Mouse (Mus musculus) induced T-regulatory cell, adult 2 months (primary cell): ENCODE results near the gene Cbx2.

Experiments
- DNase-seq: peaks from one replicate; pipeline ENCODE4 v3.0.0-alpha.2; 2012; ENCODE audit warnings: low read depth

The Cbx2 gene

DNA sequence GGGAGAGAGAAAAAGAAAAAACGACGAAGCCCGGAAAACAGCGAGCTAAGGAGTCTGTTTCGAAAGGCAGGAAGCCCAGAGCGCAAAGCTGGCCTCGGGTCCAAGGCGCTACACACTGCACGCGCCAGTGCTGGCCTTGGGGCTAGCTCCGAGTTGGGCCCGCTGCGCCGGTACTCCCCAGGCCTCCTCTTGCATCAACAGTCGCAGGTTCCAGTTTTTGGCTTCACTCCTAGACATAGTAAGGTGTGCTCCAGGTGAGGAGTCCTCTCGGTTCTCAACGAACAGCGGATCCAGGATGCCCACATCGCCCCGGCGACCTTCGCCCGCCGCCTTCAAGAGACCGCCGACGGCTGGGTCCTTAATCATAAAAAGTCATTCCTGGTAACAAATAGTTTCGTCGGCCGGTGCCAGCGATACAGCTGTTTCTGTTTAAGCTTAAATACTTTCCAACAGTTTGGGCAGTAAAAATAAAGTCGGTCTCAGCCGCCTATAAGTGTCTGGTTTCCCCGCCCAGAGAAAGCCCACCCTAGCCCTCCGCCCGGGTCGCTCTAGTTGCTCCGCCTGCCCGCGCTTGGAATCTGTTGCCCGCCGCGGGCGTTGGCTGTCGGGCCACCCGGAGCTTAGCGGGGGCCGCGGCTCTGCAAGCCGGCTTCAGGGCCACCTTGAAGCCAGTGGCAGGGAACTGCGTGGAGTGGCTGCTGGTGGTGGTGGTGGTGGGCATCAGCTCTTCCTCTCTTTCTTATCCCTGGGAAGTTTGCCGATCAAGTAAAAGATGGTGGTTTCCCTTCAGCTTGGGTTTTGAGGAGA lies 19.9 kb downstream of the Cbx2 start:
- peak; percentile 64 for DNase-seq

DNA sequence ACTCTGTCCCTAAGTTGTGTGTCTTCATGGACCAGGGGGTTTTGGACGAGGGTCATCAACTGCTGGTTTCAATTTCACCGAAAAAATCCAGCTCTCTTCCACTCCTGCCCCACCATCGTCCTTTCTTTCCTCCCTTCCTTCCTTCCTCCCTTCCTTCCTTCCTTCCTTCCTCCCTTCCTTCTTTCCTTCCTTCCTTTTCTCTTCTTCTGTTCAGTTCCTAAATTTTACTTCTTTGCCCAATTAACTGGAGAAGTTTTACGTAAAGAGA lies 20.4 kb downstream of the Cbx2 start:
- no peak for DNase-seq

DNA sequence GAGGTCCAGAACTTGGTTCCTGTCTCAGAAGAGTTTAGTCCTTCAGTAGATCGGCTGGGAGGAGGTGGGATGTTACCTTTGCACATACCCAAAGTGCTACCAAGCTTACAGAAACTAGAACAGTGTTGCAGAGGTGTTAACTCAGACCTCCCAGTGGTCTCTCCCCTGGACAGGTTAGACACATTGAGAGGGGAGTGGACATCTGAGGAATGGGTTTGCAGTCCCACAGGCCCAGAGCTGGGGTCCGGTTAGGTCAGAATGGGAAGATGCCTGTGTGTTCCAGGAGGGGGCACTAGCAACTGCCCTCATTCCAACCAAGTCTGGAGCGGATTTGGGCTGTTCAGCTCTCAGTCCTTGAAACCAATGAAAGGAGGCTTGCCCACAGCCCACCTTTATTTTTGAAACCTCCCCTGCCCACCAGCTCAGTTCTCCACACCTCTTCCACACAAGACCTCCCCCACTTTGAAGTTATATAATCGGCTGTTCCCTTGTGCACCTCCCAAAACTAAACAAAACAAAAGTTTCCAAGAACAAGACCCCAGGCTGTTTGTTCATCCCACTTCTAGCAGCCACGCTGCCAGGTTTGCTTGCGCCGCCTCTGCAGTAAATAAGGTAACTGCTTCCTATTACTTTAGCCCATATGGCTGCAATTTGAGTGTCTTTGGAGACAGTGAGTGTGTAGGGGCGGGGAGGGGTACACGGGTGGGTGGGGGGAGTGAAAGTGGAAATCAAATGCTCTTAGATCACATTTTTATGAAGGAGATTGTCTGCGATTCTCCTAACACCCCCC lies 21.2 kb downstream of the Cbx2 start:
- peak; percentile 67 for DNase-seq

DNA sequence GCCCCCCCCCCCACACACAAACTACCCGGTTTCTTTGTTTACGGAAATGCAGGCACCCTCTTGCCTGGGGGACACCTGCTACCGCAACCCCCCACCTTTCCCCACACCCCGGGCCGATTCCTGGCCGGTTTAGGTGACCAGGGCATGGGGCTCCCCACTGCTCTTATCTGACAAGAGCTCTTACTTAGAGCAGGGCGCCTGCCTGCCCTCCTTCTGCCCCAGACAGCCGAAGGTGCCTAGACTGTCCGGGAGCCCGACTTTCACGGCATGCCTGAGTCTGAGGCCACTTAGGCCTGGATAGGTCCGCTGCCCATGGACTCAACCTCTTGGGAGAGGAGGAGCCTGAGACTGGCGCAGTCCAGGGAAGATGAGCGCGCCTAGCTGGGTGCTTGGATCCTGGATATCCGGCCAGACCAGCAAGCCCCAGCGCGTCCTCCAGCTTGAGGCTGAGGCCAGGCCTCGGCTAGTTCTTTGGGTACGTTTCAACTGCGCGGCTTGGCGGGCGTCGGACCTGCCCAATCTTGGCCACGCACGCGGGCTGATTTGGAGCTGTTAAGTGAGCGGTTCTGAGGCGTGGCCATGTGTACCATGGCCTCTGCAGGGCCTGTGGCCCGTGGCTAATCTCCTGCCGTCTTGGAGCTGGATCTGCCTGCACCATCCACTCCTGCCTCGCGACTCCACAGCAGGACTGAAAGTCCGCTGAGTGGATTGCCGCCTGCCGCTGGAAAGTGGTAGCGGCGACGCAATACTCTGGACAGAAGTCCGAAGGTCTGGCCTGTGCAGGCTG lies 22.0 kb downstream of the Cbx2 start:
- DNase-seq, result peak; percentile 45

DNA sequence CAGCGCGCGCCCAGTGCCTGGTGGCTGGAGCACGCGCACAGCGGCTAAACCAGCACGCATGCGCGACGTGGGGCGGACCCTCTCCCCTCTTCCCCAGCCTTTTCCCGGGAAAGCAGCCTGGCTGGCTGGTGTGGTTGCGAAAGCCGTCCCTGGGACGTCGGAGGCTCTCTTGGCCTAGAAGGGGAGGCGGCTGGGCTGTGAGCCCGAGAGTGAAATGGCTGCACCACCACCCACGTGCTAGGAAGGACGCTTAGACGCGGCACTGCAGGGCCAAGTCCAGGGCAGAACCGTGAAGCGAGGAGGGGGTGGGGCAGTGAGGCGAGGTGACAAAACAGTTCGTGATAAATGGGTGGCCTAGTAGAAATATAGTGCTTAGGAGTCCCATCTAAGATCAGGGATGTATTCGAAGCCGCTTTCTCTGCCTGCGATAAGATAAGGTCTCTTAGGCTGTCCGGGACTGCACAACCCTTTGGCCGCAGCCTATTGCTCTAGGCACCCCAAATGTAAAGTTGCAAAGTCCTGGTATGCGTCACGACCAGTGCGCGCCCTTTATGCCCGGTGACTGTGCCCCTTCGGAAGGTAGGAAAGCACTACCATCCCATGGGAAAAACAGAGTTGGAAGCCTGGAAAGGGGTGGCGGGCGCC lies 24.0 kb downstream of the Cbx2 start:
- peak; percentile 55 for DNase-seq

DNA sequence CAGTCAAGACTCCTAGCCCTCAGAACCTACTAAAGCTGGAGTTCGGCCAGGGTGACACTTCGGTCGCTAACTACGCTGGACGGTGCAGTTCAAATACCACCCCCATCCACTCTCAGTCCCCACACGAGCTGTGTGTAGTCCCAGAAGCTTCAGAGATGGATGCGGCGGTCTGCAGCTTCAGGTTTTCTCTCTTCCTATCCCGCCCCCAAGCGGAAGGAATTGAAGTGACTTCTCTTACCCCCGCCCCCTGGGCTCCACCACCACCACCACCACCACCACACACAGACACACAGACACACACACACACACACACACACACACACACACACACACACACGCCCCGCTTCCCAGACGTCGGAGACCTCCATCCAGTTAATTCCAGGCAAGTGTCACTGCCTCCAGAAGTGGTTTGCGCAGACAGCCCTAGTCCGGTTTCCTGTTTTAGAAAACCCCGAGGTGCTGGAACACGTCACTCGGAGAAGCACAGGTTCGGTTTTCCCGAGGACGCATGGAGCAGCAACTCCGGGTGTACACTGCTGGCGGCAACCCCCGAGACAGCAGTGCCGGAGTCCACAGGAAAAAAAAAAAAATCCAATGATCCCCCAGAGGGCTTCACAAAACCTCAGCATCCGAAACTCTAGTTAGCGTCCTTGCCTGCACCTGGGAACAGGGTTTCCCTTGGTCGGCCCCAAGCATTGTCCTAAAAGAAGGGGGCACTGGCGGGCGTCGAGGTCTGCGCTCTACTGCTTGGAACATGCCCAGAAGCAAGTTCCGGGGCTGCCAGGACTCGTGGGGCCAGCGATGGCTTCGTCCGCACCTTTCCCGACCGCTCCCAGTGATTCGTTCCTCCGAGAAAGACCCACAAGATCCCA lies 24.7 kb downstream of the Cbx2 start:
- DNase-seq, result peak; percentile 68

DNA sequence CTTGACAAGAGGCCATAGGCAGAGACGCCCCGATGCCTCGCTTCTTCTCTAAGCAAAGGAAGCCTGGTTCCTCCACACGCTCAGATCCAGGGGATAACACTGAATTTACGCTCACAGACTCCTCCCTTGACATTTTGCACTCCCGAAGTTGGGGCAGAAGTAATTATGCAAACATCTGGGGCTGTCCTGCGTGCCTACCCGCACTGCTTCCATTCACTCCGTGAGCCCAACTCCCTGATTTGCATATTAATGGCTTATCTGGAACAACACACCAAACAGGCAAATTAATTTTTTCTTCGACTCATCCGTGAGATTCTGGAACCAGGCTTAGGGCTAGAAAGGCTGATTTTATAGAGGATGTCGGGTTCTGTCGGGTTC lies 25.4 kb downstream of the Cbx2 start:
- peak; percentile 61 for DNase-seq

DNA sequence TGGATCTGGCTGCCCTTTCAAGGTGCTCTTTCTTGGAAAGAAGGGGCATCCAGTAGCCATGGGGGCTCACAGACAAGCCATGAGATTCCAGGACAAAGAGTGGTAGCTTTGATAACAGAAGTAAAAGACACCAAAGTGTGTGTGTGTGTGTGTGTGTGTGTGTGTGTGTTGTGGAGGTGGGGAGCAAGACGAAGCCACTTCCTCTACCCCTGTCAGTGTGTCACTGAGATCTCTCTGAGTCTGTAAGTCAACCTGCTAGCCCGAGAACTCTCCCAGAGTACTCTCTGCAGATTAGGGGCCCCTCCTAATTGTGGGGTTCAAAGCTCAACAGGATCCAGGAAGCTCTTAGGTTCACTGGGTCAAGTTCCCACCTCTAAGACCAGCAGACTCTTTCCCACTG lies 27.6 kb downstream of the Cbx2 start:
- peak; percentile 62 for DNase-seq

DNA sequence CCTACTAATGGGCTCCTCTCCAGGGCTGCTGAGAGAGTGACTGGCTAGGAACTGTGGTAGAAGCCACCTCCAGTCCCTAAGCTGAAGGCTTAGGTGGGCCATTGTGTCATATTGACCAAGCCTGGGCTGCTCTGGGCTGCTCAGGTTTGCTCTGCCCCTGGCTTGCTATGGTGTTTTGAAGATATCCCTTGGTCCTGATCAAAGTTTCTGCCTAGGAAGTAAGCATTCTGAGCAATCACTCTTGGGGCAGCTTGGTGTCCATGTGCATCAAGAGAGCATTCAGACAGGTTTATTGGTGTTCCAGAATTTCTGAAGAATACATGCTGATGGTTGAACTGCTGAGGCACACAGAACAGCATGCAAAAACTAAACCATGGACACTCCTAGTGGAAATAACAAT lies 28.7 kb downstream of the Cbx2 start:
- no peak for DNase-seq

DNA sequence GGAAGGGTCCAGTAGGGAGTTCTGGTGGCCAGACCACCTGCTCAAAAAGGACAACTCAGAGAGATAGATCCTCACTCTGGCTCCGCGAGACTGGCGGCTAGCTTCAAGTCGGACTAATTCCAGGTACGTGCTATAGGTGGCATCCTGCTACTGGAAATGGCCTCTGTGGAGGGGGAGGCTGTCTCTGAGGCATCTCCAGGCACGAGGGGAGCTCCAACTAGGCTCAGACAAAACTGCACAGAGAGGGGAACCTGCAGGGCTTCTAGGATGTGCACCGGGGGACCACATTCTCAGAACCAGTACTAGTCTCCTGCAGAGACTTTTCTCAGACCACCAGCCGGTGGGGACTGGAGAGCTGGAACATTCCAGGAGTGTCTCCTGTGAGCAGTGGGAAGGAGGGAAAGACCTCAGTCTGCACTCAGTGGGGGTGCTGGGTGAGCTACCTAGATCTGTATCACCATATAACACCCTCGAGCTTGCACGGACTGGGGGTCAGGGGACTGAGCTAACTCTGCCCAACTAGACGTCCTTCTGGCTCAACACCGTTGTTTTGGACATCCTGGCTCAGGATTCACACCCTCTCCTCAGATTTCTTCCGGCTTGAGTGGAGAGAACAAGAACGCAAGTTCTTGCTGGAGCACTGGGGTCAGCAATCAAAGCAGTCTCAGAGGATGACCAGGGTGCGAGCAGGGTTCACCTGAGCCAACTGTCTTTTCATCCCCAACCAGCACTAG lies 29.3 kb downstream of the Cbx2 start:
- peak; percentile 77 for DNase-seq

DNA sequence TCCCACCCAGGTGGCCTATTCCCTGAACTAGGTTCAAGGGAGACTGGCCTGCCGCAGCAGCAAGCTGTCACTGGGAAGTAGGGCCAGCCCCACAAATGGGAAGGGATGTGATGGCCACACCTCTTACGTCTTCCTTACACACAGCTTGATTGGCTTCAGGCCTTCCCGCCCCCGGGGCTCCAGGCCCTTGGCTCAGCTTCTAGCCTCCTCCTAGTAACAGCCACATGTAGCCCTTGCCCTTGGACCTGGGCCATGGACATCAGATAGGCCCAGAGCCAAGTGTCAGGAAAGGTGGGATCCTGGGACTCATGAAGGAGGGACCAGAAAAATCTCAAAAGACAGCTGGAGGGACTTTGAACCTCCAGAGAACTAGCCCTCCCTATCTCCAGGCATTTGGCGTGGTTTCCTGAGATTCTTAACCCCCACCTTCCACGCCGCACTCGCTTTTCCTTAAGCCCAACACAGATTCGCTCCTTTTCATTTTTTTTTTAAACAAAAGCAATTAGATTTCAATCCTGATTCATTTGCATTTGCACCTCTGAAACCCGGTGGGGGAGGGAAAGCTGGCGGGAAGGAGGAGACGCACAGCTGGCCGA lies 30.0 kb downstream of the Cbx2 start:
- DNase-seq, result no peak

DNA sequence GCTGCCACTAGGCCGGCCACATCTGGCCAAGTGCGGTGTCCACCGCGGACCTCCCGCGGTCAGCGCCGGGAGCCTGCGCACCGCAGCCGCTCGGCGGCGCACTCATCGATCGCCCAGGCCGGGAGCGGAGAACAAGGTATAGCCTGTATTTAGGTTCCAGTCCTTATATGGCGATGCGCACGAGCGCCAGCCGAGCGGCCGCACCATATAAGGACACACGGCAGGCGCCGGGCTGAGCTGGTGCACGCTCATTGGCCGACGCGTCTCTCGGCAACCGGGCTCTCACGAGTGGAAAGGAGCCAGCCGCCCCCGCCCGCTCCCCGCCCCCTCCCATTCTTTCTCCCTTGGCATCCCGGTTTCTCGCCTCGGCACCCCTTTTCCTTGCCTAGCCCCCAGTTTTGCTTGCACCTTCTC lies 30.5 kb downstream of the Cbx2 start:
- peak; percentile 93 for DNase-seq

DNA sequence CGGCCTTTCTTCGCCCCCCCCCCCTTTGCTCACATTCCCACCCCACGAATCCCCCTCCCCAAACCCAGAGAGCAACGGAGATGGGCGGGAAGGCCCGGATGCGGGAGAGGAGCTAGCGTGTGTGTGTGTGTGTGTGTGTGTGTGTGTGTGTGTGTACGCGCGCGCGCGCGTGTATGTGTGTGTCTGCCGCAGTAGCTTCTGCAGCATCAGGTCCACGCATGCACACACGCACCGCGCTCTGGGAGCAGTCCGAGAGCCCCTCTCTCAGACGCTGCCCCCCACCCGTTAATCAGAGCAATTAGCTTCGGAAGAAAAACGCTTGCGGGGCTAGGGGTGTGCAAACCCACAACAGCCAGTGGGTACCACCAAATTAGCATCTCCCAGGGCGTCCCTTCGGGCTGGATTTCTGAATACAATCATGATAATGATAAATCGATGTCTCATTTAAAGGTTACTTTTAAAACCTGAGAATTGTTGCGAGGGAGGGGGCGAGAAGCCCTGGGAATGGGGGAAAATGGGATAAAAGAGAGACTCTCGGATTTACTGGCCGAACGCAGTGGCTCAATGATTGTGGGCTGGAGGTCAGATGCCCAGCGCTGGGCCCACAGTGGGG lies 31.1 kb downstream of the Cbx2 start:
- peak; percentile 62 for DNase-seq

DNA sequence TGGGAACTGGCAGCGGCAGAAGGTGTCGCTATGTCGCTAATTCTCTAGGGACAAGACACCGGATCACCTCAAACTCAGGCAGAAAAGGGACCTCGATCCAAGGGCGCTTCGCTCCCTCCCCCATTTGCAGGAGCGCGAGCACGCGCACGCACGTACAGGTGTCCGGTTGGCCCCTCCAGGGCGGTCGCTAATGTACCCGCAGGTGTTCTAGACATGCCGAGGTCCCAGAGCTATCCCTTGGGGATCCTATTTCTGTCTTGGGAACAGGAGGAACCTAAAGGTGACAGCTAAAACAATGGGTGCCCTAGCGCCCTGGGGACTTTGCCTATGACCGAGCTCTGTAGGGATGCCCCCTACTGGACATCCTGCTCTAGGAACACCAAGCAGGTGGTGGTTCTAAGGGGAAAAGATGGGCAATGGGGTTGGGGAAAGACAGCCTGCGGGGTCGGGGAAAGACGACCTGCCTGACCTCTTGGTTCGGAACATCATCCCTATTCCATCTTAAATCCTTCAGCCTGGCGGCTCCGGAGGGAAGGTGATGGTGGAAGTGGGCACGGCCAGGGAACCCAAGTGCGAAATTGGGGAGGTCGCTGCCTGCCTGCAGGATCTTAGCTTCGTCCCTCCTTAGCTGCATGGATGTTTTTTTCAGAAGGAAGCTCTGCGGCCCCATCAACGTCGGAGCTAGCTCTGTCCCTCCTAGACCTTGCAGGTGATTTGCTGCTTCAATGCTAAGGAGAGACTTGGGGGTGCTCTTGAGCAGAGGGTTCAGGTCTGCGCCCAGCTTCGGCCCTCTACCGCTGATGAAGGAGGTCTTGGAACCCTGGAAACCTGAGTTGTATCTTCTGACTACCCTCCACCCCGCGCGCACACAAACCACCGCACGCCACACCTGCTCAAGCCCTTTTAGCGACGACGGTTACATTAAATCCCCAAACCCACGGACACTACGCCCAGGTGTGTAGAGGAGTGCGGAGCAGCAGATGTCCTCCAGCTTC lies 31.9 kb downstream of the Cbx2 start:
- DNase-seq, result peak; percentile 73

DNA sequence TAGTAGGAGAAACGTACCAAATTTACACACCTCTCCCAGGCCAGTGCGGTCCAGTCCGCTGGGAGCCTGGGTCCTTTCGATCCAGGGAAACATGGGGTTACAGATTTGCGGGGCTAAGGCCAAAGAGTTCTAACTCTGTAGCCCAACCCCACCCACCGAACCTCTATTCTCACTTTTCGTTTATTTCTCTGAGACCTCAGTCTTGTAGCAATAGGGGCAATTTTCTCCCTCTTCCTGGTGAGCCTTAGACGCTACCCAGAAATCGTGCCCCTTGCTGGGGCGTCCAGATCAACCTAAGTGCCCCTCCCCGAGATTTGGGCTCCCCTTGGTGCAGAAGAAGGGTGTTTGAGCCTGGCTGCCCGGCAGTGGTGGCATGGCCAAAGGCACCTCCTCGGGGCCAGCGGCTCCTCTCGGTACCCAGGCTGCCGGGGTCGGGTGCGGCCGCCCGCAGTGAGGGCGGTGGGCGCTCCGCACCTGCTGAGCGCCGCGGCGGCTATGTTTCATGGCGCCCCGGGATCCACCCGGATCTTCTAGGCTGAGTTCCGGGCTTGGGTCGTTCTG lies 32.9 kb downstream of the Cbx2 start:
- DNase-seq, result peak; percentile 53

DNA sequence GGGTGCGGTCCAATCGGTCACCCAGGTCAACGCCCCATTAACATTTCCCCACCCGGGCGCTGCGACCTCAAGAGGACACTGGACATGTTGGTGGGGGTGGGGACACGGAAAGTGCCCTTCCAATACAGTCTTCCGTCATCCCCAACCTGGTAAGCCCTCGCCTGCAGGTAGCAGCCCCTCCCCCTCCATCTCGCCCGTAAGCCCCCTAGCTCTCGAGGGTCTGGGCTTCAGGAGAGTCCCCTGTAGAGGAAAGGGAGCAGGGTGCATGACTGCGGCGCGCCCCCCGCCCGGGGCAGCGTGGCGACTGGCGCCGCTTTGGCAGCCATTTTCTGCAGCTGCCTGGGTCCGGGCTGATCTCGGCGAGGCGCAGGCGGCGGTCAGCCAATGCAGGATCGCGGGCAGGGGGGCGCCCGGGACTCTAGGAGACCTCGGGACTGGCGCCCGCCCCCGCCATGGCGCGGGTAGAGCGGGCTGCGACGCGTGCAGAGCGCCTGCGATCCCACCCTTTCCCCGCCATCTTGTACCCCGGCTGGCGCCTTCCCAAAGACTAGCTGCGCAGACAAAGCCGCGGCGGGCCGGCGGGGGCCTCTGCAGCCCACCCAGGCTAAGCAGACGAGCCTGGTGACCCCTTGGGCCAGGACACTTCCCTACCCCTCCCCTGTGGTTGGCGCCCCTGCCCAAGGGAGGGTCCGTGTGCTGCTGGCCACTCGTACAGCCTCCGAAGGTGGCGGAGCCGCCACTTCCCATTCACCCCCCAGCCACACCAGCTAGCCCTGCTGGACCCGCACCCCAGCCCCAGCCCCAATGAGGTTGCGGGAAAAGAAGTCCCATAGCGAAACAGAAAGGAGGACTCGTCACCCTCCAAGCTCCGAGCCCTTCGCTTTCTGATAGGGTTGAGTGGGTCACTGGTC lies 33.8 kb downstream of the Cbx2 start:
- DNase-seq, result peak; percentile 66

DNA sequence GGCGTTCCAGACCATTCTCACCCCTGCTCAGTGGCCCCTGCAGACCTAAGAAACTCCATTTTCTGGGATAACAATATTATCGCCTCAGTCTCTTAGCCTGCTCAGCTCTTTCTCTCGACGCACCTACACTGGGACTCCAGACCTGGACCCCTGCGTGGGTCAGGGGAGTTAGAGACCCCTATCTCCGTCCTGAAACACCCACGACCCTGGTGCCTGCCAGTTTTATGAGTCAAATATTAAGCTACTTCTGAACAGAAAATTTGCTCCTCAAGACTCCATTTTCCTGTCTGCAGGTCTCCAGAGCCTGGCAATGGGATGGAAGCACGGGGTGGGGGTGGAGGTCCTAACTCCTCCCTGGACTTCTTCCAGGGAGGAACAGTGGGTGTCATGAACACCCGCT lies 34.5 kb downstream of the Cbx2 start:
- DNase-seq, result no peak
